Mouse (Mus musculus) CH12F3 (cell line): Measurements from ENCODE around the gene Bst1.

ENCODE experiments used
- in situ Hi-C: fragments of 300-500 bp; cut with MboI; formaldehyde crosslinking; loops from 2 replicates; pipeline ENCODE4 v1.14.3; 2020; ENCODE audit warnings: low sequenced_read_pairs

The Bst1 gene

DNA sequence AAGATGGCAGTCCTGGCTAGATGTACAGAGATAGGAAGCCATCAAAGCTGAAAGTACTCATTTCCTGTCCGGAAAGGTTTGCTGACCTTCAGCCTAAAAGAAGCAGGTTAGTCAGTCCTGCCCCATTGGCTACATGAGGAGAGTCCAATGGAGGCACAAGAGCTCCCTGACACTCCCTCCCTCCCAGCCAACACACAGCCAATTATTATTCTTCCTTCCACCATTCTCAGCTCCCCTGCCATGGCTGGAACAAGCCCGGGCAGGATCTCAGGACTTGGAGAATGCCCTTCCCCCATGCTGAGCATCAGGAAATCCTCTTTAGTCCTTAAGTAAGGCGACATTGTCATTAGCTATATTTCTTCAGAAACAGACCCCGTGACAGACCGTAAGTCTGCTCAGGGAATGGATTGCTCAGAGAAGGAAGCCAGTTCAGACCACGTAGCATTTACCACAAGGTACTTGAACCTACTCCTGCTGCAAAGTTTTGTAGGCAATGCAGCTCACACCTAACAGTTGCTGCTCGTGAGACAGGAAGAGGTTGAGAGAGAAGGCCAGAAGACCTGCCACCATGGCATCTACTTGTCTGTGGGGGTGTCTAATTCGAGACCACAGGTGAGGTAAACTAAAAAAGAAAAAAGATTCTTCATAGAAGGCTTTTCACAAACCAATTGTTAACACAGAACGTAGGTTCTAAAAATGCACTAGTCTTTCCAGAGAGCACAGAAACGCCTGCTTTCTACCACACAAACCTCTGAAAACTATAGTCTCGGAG, 34.6 kb downstream of the Bst1 start:
- in situ Hi-C loops, result no loop called here

DNA sequence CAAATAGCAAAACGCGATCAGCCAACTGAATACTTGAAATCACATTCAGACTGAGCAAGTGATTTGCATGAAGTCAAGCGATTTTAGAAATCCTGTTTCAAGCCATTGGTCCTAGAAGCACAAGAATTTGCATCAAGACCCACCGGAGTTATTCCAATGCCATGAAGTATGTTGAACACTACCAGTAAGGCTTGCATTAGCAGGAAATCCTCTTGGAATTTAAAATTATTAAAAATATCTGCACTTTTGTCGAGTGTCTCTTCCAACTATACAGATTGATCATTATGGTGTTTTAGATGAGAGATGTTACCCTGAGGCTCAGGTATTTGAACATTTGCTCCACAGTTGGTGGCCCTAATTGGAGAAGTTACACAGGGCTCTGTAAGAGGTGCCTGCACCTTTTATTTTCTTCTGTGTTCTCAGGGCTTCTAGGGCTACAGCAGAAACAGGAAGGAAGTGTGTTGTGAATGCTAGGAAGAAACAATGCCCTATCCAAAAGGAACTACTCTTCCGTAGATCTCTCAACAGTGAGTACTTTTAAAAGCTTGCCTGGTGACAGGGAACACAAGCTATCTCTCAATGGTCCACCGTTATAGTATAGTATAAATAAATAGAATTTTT, 35.3 kb downstream of the Bst1 start:
- in situ Hi-C loops, result no loop called here

DNA sequence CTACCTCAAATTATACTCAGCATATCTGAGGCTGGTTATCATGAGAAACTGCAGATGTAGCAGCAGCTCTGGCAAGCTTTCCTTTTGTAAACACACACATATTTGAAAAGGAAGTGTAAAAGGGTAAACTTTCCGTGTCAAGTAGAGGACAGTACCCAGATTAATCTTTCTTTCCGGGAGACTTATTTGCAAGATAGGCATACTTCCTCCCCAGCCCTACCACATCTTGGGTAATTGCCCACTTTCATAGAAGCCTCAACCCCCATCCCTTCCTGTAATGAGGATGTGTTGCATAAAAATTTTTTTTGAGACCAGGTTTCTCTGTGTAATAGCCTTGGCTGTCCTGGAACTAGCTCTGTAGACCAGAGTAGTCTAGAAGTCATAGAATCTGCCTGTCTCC, 37.1 kb downstream of the Bst1 start:
- in situ Hi-C loops, result no loop called here

DNA sequence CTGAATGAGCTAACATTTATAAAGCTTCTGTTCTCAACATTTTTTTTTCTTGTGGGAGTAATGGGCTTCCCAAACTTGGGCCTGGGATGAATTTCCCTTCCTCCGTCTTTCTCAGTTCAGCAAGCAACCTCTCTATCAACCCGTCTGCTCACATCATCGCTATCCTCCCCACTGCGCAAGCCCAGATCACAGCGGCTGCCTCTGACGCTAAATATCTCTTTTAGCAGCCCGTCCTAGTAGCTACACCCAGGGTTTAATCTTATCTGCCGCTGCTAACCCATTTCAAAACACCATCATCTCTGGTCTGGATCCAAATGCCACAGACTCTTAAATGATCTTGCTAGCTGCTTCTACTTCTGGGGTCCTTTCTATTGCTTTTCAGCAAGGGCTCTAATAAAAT, 41.0 kb downstream of the Bst1 start:
- in situ Hi-C loops, result no loop called here

DNA sequence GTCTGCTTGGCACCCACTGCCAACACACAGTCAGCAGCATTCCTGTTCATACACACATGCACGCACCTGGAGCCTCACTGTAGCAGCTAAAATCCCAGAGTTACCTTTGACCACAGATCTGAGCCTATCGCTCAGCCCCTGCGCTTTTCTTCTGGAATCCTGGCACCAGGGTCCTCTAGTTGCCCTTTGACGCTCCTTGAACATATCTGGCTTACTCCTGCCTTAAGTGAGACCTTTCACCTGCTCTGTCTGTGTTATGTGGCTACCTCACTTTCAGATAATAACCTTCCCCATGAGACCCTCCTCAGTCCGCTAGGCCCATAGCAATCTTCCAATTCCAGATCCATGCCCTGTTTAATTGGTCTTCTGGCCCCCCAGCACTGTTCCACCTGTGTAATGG, 41.4 kb downstream of the Bst1 start:
- in situ Hi-C loops, result no loop called here

DNA sequence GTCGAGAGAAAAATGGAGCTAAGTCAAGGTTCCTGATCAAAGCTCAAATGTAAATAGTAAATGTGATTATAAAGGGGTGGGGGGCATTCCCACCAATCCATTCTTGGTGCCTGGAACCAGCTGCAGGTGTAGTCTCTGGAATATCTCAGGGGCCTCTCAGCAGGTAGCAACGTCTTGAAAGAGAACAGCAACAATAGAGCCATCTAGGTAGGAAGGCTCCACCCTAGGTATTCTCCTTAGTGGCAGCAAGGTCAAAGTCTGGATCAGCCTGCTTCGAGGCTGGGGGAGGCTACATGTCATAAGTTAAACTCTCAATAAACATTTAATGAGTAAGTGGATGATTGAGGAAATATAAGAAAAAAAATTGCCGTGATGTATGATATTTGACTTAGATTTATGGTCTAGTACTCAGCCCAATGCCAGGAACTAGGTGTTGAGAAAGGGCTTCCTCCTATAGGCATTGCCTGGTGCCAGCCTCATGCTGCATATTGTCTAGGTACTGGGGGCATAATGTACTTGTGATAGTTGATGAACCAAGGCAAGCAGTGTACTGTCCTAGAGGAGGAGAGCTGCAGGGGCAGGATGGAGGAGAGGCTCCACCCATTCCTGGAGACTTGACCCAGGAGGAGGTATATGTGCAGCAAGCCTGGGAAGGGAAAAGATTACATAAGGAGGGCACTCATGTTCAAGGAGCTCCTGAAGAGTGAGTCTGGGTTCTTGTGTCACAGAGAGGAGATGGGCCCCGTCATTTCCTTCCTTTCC, 42.2 kb downstream of the Bst1 start:
- in situ Hi-C loops, result no loop called here

DNA sequence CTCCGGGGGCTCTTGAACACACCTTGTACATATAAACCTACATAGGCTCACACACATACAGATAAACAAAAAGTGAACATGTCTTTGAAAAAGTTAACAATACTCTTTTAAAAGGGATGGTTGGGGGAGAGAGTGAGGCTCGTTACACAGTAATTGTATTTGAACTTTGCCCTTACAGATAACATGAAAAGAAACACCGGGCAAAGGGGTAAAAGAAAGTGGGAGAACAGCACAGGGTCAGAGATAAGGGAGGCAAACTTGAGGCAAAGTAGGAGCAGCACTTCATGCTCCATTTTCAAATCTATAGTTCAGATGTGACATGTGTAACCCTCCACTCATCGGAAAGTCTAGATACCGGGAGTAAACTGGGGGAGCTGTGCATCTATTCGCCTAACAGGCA, 45.0 kb downstream of the Bst1 start:
- in situ Hi-C loops, result no loop called here

DNA sequence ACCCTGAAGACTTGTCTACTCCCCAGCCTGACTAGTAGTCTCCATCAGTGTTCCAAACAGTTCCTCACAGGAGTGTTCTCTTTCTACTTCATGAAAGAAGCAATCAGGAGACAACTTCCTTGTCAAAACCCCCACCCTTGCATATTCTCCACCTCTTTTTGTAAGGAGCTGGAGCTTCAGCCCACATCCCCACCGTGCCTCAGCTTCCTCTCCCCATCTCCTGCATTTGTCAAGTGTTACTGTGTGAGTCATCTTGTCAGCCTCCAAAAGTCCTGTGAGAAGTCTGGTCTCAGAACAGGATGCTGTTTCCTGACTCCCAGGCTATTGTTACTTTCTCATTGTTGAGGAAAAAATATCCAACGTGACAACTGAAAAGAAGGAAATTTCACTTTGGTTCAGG, 46.6 kb downstream of the Bst1 start:
- in situ Hi-C loops, result no loop called here

DNA sequence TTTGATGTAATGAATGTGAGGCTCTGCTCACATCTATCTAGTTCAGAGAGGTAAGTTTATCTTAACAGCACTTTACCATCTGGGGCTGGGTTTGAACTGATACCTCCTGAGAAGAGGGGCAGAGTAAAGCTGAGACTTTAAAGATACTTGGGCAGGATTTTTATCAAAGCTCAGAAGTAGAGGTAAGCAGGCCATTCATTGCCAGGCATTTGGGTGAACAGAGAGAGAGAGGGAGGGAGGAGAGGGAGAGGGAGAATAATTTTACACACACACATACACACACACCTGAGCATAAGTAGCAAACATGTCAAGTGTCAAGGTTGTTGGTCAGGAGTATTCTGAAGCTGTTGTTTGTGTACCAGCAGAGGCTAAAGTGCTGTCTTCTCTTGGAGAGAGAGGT, 49.6 kb downstream of the Bst1 start, which contains the start of gene Cd38:
Gene Cd38 (plus strand): TSS at position 301 of the 400 bp plus-strand sequence.
- in situ Hi-C loops, result no loop called here

DNA sequence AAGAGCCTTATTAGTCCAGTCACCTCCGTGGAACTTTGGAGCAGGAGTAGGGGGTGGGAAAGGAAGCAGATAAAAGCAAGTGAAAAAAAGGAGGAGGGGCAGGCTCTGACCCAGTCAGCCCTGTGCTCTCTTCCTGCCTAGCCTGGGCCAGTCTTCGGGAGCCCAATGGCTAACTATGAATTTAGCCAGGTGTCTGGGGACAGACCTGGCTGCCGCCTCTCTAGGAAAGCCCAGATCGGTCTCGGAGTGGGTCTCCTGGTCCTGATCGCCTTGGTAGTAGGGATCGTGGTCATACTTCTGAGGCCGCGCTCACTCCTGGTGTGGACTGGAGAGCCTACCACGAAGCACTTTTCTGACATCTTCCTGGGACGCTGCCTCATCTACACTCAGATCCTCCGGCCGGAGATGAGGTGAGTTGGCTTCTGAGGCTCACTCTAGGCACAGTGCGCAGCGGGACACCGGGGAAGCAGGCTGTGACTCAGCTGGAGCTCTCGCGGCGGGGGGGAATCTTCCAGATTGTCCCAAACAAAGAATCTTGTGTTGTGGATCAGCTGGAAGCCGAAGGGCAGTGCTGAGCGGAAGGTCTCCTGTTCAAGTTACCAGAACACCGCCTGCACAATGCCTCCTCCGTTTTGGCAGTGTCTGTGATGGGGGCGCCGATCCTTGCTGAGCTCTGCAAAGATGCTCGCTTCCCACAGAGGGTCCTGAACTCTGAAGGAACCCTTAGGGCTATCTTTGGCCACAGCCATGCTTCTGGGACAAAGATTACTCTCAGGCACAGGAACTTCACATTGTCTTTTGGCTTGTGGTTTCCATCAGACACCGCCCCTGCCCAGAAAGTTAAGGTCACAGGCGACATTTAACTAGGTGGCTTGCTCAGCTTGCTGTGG, 50.3 kb downstream of the Bst1 start:
- in situ Hi-C loops, result no loop called here

DNA sequence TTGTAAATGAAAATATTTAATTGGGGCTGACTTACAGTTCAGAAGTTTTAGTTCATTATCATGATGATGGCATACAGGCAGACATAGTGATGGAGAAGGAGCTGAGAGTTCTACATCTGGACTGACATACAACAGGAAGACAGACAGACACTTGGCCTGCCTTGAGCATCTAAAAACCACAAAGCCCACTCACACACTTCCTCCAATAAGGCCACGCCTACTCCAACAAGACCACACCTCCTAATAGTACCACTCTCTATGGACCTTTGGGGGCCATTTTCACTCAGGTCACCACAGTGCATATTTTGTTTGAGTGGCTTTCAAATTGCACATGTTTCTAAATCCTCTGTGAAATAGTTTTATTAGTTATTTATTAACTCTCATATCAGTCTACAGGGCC, 53.2 kb downstream of the Bst1 start:
- in situ Hi-C loops, result no loop called here

DNA sequence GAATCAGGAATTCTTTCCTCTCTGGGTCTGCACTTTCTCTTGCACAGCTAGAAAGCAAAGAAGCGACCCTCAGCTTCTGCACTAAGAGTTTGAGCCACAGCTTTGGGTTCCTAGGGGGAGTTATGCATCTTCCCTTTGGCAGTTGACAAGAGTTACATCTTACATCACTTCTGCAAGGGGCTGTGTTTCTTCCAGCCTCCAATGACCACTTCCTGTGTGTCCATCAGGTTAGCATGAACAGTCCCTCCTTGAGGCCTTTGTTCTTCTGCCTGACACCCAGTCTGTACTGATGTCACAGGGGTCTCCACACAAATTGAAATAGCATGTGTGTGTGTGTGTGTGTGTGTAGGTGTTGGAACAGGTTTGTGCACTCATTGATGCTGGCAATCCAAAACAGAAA, 54.0 kb downstream of the Bst1 start:
- in situ Hi-C loops, result no loop called here

DNA sequence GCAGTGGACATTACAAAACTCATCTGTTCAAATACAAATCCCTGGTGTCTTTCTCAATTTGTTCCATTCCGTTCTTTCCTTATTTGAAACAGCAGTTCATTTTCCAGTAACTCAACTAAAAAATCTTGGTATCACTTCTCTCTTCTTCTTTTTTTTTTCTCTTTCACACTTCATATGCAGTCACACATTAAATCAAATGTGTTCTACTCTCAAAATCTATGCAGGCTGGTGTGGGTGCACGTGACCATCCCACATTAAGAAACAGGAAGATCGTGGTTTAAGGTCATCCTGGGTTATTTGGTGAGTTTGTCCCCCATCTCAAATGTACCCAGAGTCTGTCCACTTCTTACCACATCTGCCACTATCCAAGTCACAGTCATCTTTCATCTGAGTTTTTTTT, 63.3 kb downstream of the Bst1 start:
- in situ Hi-C loops, result no loop called here

DNA sequence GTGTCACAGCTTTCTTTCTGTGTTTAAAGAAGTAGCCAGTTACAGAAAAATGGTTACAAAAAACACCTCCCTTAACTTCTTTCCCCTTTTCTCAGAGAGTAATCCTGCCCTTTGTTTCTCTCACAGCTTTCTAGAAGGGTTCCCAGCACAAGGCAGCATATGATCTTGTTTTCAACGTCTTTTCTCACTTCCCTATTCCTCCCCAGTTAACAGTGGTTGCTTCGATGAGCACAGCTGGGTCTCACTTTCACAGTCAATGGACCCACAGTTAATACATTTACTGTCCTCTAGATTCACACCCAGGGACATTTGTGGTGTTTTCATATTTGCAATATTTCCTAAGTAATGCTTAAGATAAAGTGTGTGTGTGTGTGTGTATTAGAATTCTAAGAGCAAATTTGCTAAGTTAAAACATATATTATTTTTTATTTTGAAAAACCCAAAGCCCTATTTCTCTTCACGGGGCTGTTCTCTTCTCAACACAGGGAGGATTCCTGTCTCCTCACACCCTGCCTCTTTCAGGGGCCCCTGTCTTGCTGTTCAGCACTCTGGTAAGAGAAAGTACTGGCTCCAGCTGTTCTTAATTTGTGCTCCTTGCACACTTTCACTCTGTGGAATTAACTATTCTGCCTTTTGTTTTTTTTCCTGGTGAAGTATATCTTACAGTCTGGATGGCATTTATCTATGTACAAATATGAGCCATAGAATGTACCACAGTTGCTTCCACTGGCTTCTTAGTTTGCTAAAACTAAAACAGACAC, 66.6 kb downstream of the Bst1 start:
- in situ Hi-C loops, result no loop called here

DNA sequence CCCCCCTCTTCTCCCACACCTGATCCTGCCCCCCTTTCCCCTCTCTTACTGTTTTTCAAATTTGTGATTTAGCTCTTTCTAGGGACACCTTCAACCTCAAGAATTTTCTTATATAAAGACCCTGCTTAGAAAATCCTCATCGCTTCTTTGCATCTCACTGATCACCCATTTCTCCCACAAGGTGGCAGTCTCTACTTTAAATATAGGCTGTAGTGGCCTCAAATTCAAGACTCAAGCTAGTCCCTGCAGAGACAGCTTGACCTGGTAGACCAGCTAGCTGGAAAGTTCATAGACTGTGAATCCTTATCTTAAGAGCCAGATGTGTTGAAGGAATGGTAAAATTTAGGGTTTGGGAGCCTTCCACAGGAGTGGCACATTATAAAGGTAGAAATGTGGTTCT, 73.7 kb downstream of the Bst1 start:
- in situ Hi-C loops, result no loop called here
